Mouse (Mus musculus): ENCODE data around the gene Fam193b.
A peak's percentile ranks its signal among the peaks of the same experiment; 100 is the strongest.
"Not testable (repeated sequence)": the region's sequence is repeated elsewhere in the genome, so short reads cannot be mapped to it uniquely, and the experiment has no call there.

Gene Fam193b

GRCm38 (mm10) chr13:55571027-55571751 lies at the start of gene Fam193b:
Gene Fam193b (minus strand): TSS chr13:55571120.
- DNase-seq (ENCODE audit: low spot score): peak; percentile 89

- DNase-seq (ENCODE audit: low spot score): no peak
These were observed 49.4 kb upstream of the Fam193b start for GRCm38 (mm10) chr13:55620275-55620674.

- DNase-seq (ENCODE audit: low spot score): no peak
These were observed 48.4 kb upstream of the Fam193b start for GRCm38 (mm10) chr13:55619328-55619727.

- no peak for DNase-seq (ENCODE audit: low spot score)
These were observed 42.6 kb upstream of the Fam193b start for GRCm38 (mm10) chr13:55613471-55613870.

- no peak for DNase-seq (ENCODE audit: low spot score)
These were observed 41.1 kb upstream of the Fam193b start for GRCm38 (mm10) chr13:55611996-55612395.

GRCm38 (mm10) chr13:55607624-55608006 lies 36.7 kb upstream of the Fam193b start:
- no peak for DNase-seq (ENCODE audit: low spot score)

- DNase-seq (ENCODE audit: low spot score): no peak
These were observed 36.1 kb upstream of the Fam193b start for GRCm38 (mm10) chr13:55606899-55607623.

- DNase-seq (ENCODE audit: low spot score): no peak
These were observed 33.7 kb upstream of the Fam193b start for GRCm38 (mm10) chr13:55604606-55605005.

GRCm38 (mm10) chr13:55601611-55602010 lies 30.7 kb upstream of the Fam193b start:
- peak; percentile 65 for DNase-seq (ENCODE audit: low spot score)

- DNase-seq (ENCODE audit: low spot score): no peak
These were observed 29.7 kb upstream of the Fam193b start for GRCm38 (mm10) chr13:55600657-55601056.

GRCm38 (mm10) chr13:55599566-55600540 lies 28.9 kb upstream of the Fam193b start, which contains the start of gene B4galt7:
Gene B4galt7 (plus strand): TSS chr13:55599896.
- peak; percentile 66 for DNase-seq (ENCODE audit: low spot score)

GRCm38 (mm10) chr13:55596802-55597201 lies 25.9 kb upstream of the Fam193b start:
- no peak for DNase-seq (ENCODE audit: low spot score)

GRCm38 (mm10) chr13:55595375-55595774 lies 24.5 kb upstream of the Fam193b start:
- peak; percentile 68 for DNase-seq (ENCODE audit: low spot score)

GRCm38 (mm10) chr13:55593254-55593747 lies 22.4 kb upstream of the Fam193b start:
- DNase-seq (ENCODE audit: low spot score): no peak

- DNase-seq (ENCODE audit: low spot score): peak; percentile 94
These were observed 21.8 kb upstream of the Fam193b start for GRCm38 (mm10) chr13:55592512-55593253.

GRCm38 (mm10) chr13:55591961-55592490 lies 21.1 kb upstream of the Fam193b start:
- no peak for DNase-seq (ENCODE audit: low spot score)

GRCm38 (mm10) chr13:55578086-55578485 lies 7.2 kb upstream of the Fam193b start:
- no peak for DNase-seq (ENCODE audit: low spot score)

- not testable (repeated sequence) for DNase-seq (ENCODE audit: low spot score)
These were observed 6.0 kb upstream of the Fam193b start for GRCm38 (mm10) chr13:55576872-55577271.

- no peak for DNase-seq (ENCODE audit: low spot score)
These were observed 5.0 kb upstream of the Fam193b start for GRCm38 (mm10) chr13:55575932-55576331.

GRCm38 (mm10) chr13:55574321-55574720 lies 3.4 kb upstream of the Fam193b start:
- DNase-seq (ENCODE audit: low spot score): no peak

- DNase-seq (ENCODE audit: low spot score): no peak
These were observed 2.5 kb upstream of the Fam193b start, which contains the start of gene Tmed9 for GRCm38 (mm10) chr13:55573432-55573831. Gene Tmed9 (plus strand): TSS chr13:55573732.

Data from left cerebral cortex, adult 11 months (tissue).